Mouse (Mus musculus): ENCODE results near the gene Cenpi.

The Cenpi gene

DNA sequence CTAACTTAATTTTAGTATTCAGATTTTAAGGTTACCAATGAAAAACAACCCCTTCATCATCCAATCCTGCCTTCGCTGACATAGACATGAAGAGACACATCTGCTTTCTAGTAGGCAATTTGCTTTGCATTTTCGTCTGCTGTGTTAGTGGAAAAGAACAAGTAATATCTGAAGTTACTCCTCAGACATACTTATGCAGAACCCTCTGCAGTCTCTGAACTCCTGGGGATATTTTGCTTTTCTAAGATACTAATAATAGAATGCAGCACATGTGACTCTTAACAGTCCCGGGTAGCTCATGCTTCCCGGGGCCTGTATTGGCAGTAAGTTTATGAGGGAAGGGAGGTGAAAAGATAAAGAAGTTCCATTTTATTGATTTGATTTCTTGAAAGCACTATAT, 54.3 kb downstream of the Cenpi start:
- no peak for DNase-seq (ENCODE audit: low read depth, low spot score)

DNA sequence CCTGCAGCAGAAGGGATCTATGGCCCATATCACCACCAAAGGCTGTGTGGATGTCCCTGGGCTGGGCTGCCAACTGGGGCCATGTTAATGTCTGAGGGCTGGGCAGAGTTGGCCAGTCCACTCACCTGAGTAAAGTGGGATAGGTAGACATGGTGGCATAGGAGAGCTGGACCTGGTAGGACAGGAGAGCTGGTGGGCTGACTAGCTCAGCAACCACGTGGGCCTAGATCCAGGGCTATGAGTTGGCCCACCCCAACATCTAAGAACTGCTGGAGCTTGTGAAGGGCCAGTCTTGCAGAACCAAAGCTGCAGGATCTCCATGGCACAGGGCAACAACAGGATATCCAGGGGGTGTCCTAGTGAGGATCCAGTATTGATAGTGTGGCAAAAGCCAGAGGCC, 57.5 kb downstream of the Cenpi start:
- no peak for DNase-seq (ENCODE audit: low read depth, low spot score)

DNA sequence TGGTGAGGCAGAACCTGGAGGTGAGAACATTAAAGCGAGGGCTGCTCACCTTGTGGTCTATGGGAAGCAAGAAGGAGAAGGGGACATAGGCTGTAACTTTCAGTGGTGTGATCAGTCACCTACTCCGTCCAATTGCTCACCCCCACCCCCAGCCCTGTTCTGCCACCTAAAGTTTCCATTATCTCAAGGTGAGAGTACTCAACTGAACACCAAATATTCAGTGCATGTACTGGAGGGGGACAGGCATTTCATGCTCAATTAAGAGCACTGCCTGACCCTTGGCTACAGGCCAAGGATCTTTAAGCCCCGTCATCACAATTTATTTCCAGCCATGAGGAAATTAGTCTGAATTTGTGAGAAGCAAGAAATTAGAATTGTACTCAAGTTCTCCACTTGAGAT, 58.7 kb downstream of the Cenpi start:
- DNase-seq (ENCODE audit: low read depth, low spot score), result no peak

DNA sequence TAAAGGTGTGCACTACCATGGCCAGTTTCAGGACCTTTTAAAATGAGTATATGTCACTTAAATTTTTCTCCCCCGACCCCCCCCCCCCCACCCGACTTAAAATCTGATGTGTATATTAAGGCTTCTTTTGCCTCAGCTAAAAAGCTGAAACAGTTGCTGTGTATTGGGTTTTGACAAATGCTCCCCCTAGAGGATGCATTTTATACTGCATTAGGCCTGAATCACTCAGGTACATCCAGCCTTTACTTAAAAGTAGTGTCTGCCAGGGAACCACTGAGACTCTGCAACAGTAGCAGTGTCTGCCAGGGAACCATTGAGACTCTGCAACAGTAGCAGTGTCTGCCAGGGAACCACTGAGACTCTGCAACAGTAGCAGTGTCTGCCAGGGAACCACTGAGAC, 63.4 kb downstream of the Cenpi start:
- no peak for DNase-seq (ENCODE audit: low read depth, low spot score)

DNA sequence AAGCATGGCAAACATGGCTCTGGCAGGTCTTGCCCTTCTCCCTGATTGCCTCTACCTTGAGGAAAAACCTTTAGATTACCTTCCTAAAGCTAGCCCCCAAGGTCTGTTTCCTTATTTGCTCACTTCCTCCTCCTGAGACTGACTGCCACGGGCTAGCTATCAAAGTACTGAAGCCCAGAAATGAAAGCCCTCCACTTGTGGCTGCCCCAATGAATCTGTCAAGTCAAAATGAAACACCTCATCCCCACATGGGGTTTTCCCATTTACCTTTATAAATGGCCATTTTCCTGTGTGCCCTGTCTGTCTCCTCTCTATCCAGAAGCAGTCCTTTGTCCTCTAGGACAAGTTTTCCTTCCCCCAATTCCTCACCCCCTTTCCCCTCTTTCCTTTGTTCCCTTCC, 66.3 kb downstream of the Cenpi start:
- no peak for DNase-seq (ENCODE audit: low read depth, low spot score)

DNA sequence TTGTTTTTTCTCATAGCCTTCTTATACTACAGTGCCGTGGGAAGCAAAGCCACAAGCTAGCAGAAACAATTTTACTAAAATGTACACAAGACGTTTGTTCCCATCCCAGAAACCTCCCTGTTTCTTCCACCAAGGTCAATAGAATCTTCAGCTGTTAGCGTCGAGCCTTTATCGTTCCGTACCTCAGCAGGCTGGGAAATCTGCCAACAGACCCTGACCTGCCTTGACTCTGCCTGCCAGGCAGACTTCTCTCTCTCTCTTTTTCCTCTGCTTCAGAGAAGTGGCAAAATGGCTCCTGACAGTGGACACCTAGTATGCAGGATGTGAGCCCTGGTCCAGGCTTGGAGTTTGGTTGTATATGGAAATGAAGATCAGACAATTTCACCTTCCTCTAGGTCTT, 77.0 kb downstream of the Cenpi start:
- no peak for DNase-seq (ENCODE audit: low read depth, low spot score)

DNA sequence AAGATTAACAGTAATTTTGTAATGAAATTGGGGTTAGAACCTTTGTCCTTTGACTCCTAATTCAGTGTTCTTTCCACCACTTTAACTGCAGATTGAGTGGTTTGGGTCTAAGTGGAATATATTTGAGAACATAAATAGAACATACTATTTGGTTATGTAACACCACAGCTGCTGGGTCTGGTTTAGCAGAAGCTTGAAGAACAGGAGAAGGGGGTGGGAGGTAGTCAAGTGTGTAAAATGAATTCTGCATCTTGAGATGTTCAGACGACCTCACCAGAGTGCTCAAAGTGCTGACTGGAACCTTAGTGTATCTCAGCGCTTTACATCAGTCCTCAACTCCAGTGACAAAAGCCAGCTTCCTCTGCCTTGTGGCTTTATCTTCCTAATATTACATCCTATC, 91.1 kb downstream of the Cenpi start:
- no peak for DNase-seq (ENCODE audit: low read depth, low spot score)

DNA sequence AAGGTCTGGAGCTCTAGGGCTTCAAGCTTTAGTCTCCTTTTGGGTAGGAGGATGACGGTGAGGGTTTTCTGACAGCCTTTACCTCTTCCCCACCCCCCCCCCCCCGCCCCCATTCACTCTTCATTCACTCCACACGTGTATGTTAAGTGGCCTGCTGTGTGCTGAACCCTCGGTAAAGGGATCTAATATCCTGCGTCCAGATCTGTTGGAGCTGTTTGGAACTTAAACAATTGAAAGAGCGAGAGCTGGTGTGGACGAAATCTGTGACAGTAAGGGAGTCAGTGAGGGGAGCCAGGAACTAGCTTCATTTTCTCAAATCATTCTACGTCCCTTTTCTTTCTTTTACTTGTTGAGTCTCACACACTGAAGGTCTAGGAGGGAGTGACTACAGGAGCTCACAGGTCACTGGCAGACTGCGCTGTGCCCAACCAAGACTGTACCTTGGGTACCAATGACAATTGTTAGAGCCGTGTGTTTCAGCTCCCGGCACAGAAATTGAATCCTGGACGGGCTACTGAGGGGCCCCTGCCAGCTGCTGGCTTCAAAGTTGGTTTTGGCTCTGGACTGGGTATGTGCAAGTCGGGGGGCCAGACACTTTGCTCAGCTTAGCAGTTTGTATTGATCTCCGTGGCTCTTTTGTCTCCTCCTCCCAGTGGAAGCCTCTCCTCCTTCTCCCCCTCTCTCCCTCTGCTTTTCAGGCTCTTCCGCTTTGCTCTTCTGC, 96.1 kb downstream of the Cenpi start, which contains the start of gene Drp2:
TSS of gene Drp2 (plus strand) at position 689 of the 721 bp plus-strand sequence.
- DNase-seq (ENCODE audit: low read depth, low spot score), result no peak

DNA sequence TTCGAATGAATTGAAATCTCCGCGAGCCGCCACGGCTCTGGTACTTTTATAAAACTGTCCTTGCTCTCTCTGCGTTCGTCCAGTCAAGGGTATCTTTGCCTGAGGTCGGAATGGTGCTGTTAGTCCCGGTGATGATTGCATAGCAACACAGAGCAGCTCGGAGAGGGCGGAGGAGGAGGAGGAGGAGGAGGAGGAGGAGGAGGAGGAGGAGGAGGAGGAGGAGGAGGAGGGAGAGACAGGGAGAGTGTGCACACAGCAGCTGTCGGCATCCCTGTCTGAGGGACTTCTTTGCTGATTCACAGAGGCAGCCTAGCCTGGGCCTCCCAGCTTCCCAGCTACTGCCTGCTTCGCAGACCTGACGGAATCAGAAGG, 96.7 kb downstream of the Cenpi start:
- no peak for DNase-seq (ENCODE audit: low read depth, low spot score)

DNA sequence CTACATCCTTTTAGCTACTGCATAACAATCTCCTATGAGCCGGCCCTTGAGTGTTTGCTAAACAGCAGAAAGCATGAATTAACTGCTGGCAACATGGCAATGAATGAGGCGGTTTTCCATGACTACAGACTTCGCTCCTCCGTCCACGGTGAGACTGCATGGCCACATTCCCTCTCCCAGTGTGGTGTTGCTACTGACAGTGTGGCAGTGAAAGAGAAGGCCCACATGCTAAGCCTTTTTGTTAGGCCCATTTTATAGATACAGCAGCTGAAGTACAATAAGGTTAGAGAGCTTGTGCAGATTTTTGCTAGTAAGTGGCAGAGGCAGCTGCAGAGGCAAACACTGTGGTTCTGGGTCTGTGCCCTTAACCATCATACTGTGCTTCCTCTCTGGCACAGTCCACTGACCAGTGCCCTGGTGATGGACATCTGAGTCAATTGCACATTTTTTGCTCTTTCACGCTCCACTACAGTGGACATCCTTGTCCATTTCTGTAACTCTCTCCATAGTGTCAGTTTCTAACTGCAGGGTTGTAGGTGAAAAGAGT, 101.5 kb downstream of the Cenpi start:
- no peak for DNase-seq (ENCODE audit: low read depth, low spot score)

DNA sequence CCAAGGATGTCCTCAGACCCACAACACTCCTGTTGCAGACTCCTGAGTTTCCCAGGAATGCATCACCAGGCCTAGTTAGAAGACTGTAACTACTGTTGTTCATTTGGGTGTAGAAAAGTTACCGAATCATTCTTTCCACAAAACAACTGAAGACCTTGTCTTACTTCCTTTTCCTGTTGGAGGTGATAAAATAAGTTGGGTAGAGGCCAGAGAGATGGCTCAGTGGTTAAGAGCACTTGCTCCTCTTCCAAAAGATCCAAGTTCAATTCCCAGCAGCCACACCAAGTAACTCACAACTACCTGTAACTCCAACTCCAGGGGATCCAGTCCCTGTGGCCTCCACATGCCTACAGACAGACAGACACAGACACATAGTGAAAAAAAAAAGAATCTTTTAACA, 104.2 kb downstream of the Cenpi start:
- DNase-seq (ENCODE audit: low read depth, low spot score), result no peak
